Mouse (Mus musculus) stomach, postnatal 0 days (tissue): ENCODE data around the gene Grm2. TPM values are rescaled to one million over a fixed set of nuclear protein-coding genes. Genes with fewer than 3 reads are reported as not detected.

Experiments used
- ATAC-seq: fragments of 200-750 bp; cut with Nextera tagmentation; 2 replicates; pipeline ENCODE4 v1.8.0; 2017; ENCODE audit not compliant: low FRiP score, low TSS enrichment
- DNase-seq: peaks from one replicate; pipeline ENCODE4 v3.0.0-alpha.2; 2016; ENCODE audit warnings: low spot score
- H3K27ac ChIP-seq: fragments of 300-500 bp; sonication (generic); replicated peaks from 2 replicates; pipeline ENCODE4 v1.5.1; 2014; ENCODE audit warnings: mild to moderate bottlenecking, control low read depth
- H3K27me3 ChIP-seq: fragments of 300-500 bp; sonication (generic); 2 replicates; pipeline ENCODE4 v1.6.1; 2014; ENCODE audit warnings: low read length; ENCODE audit not compliant: control insufficient read depth, insufficient read depth
- H3K36me3 ChIP-seq: fragments of 300-500 bp; sonication (generic); 2 replicates; pipeline ENCODE4 v1.6.1; 2014; ENCODE audit warnings: low read length, mixed read lengths; ENCODE audit not compliant: control insufficient read depth, insufficient read depth
- H3K4me1 ChIP-seq: fragments of 300-500 bp; sonication (generic); replicated peaks from 2 replicates; pipeline ENCODE4 v1.6.1; 2014; ENCODE audit warnings: antibody characterized with exemption; ENCODE audit not compliant: control insufficient read depth, insufficient read depth
- H3K4me2 ChIP-seq: fragments of 300-500 bp; sonication (generic); replicated peaks from 2 replicates; pipeline ENCODE4 v1.6.1; 2014; ENCODE audit warnings: low read depth, mild to moderate bottlenecking, control low read depth, moderate library complexity
- H3K4me3 ChIP-seq: fragments of 300-500 bp; sonication (generic); 2 replicates; pipeline ENCODE4 v1.5.1; 2014; ENCODE audit warnings: low read depth, low read length, control low read depth
- H3K9ac ChIP-seq: fragments of 300-500 bp; sonication (generic); 2 replicates; pipeline ENCODE4 v1.6.1; 2014; ENCODE audit warnings: mild to moderate bottlenecking, low read length, control low read depth, mixed read lengths
- H3K9me3 ChIP-seq: fragments of 300-500 bp; sonication (generic); 2 replicates; pipeline ENCODE4 v1.6.1; 2016; ENCODE audit warnings: low read length; ENCODE audit not compliant: control insufficient read depth
- CTCF ChIP-seq: IDR thresholded peaks from 2 replicates; pipeline ENCODE4 v1.5.1; 2016; ENCODE audit warnings: antibody characterized with exemption, low read depth, mild to moderate bottlenecking, moderate library complexity
- EP300 ChIP-seq: optimal IDR thresholded peaks from 2 replicates; pipeline ENCODE3; 2016; ENCODE audit warnings: antibody characterized with exemption
- WGBS: fragments of 180-500 bp; shearing (Covaris S2); extraction: QIAGEN DNeasy Blood & Tissue Kit; methylation state at CpG from one replicate; pipeline ENCODE4 v1.1.7; 2014; 5-methylcytosine and 5-hydroxymethylcytosine counted together
- polyA plus RNA-seq: library from polyadenylated mRNA; unstranded; fragments of >200 nt; fragmentation: Nextera tagmentation; extraction: Ambion mirVana; gene quantifications from 2 replicates; pipeline ENCODE4 v1.2.1, GENCODE M21; 2015

Gene Grm2
- polyA plus RNA-seq, 1 experiment from 2014 or later: not detected

DNA sequence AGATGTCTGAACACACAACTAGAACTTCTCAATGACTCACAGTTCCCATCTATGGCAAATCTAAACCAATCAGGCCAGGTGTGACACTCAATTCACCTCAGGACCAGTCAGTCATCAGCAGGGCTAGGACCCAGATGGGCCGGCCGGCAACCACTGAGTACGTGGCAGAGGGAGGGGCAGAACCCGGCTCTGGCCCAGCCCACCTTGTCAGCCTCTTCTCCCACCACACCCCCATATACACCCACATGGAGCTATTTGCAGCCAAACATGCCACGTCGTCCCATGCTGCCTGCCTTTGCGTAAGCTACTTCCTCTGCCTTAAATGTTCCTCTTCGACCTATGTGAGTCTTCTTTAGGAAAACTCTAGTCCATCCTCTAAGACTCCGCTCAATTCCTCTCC is 20.1 kb upstream of the Grm2 start:
- ATAC-seq (peak; percentile 67), DNase-seq (peak; percentile 43)
- Histone ChIP-seq H3K4me3 (no peak overlapping the region), H3K9me3 (no peaks in the 10 kb centered on the region), H3K27me3 (no peaks in the 10 kb centered on the region), H3K4me2 (no peak overlapping the region), H3K9ac (no peak overlapping the region), H3K4me1 (no peaks in the 10 kb centered on the region), H3K27ac (no peak overlapping the region), H3K36me3 (peaks cover 25% of the 10 kb centered on the region)
- 61% methylated on average over 9 of the region's 9 CpGs for WGBS
- TF ChIP-seq EP300 (no peak), CTCF (no peak)

DNA sequence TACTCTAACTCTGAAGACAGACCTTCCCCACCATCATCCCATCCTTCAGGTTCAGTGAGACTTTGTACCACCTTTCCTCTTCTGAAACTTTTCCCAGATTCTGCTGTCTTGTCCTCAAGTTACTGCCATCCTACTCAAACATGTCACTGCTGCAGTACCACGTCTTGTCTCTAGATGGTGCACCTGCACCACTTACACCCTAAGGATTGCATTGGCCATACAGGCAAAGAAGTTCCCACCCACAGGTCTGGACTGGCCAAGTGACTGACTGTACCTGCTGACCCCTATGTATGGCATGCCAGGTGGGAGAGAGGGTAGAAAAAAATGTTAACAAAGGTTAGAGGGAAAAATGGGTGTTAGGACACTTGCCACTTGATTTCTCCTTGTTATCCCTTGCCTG is 19.6 kb upstream of the Grm2 start:
- no peak overlapping the region for H3K4me3 ChIP-seq
- H3K27me3 ChIP-seq: no peaks in the 10 kb centered on the region
- H3K4me1 ChIP-seq: no peaks in the 10 kb centered on the region
- ATAC-seq (peak; percentile 70; the same call in 1 of the 2 replicates), DNase-seq (peak; percentile 84)
- H3K36me3 ChIP-seq: peaks cover 27% of the 10 kb centered on the region
- no peak overlapping the region for H3K27ac ChIP-seq
- WGBS: 3% methylated on average over 1 of the region's 1 CpGs
- H3K4me2 ChIP-seq: no peak overlapping the region
- no peak overlapping the region for H3K9ac ChIP-seq
- TF ChIP-seq CTCF (peak; percentile 99), EP300 (no peak)
- H3K9me3 ChIP-seq: no peaks in the 10 kb centered on the region

DNA sequence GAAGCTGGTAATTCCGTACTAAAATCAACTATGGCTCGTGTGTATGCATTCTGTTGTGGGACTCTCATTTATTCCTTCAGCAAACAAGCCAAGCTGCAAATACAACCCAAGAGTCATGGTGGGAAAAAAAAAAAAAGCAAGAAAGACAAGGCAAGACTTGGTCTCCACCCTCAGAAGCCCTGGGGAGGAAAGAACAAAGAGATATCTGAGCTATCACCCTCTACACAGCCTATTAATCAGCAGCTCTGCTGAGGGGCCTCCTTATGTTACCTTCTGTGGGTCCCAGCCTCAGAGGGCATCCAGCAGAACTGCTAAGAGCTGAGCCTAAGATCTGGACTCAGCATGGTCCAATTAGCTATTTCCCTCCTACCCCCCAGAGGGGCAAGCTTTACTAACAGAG is 18.0 kb upstream of the Grm2 start:
- WGBS: 78% methylated on average over 2 of the region's 2 CpGs
- Histone ChIP-seq H3K9ac (no peak overlapping the region), H3K4me3 (no peak overlapping the region), H3K27me3 (no peaks in the 10 kb centered on the region), H3K36me3 (peaks cover 20% of the 10 kb centered on the region), H3K4me1 (no peaks in the 10 kb centered on the region), H3K4me2 (no peak overlapping the region), H3K27ac (no peak overlapping the region), H3K9me3 (no peaks in the 10 kb centered on the region)
- DNase-seq: no peak
- no peak for ATAC-seq
- TF ChIP-seq CTCF (no peak), EP300 (no peak)

DNA sequence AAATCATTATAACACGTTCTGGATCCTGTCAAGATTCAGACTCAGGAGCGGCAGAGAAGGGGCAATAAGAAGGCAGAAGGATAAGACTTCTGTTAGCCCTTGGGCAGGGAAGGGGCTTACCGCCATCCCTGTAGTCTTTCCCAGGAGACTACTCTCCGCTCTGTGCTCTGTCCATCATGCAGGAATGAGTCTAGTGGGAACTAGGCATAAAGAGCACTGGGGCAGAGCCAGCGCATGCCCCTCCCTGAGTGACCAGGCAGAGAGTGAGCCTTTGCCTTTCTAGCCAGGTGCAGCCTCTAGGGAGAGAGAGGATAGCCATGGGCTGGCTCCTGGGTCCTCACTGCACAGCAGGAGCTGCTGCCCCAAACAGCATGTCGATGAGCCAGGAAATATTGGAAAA is 9.0 kb upstream of the Grm2 start:
- no peak for DNase-seq
- Histone ChIP-seq H3K27ac (no peak overlapping the region), H3K4me3 (no peak overlapping the region), H3K9me3 (no peaks in the 10 kb centered on the region), H3K9ac (no peak overlapping the region), H3K4me1 (no peaks in the 10 kb centered on the region), H3K27me3 (no peaks in the 10 kb centered on the region), H3K36me3 (peaks cover 30% of the 10 kb centered on the region), H3K4me2 (no peak overlapping the region)
- TF ChIP-seq CTCF: no peak
- TF ChIP-seq EP300: no peak
- WGBS: 84% methylated on average over 6 of the region's 6 CpGs
- no peak for ATAC-seq

DNA sequence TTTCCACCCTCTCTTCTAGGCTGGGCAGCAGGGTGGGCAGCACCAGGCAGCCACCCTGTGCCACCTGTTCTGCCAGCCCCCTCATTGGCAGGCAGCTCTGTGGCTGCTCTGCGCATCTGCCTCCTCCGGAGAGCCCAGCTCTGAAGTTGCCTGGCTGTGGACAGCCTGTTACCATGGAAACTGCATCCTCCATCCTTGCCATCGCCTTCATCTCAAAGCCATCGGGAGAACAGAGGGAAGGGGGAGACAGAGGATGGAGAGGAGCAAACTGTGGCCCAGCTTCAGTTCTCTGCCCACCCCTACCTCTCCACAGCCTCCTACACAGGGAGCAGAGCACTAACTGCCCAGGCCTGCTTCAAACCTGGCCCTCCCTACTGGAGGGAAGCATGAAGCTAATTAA is 8.6 kb upstream of the Grm2 start:
- Histone ChIP-seq H3K36me3 (peaks cover 30% of the 10 kb centered on the region), H3K4me1 (no peaks in the 10 kb centered on the region), H3K9ac (no peak overlapping the region), H3K4me3 (no peak overlapping the region), H3K27me3 (no peaks in the 10 kb centered on the region), H3K27ac (no peak overlapping the region), H3K4me2 (no peak overlapping the region), H3K9me3 (no peaks in the 10 kb centered on the region)
- no peak for ATAC-seq
- no peak for DNase-seq
- TF ChIP-seq CTCF: no peak
- TF ChIP-seq EP300: no peak
- 89% methylated on average over 4 of the region's 4 CpGs for WGBS

DNA sequence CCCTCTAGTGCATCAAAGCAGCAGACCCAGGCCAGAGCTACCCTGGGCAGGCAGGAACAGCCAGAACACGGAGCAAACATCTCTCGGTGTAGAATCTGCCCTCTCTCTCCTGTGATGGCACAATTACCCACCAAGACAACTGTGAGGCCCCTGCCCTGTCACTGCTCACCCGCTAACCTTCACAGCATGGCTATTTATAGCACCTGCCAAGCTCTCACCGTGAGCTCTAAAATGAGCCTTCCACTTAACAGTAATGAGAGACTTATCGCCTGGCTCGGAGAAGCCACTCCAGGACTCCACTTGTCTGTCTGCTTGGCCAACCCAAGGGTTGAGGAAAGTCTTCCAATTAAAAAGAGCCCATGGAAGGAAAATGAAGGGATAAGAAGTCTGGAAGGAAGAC is 7.3 kb upstream of the Grm2 start:
- DNase-seq (no peak), ATAC-seq (no peak)
- Histone ChIP-seq H3K9ac (no peak overlapping the region), H3K27ac (no peak overlapping the region), H3K4me3 (no peak overlapping the region), H3K9me3 (no peaks in the 10 kb centered on the region), H3K4me1 (no peaks in the 10 kb centered on the region), H3K27me3 (no peaks in the 10 kb centered on the region), H3K4me2 (no peak overlapping the region), H3K36me3 (peaks cover 36% of the 10 kb centered on the region)
- 85% methylated on average over 6 of the region's 6 CpGs for WGBS
- no peak for TF ChIP-seq EP300
- TF ChIP-seq CTCF: no peak
